Mouse (Mus musculus): ENCODE measurements around the gene Npb. TPM values are rescaled to one million over a fixed set of nuclear protein-coding genes. Genes with fewer than 3 reads are reported as not detected.

The Npb gene
- polyA plus RNA-seq, 1 experiment from 2014 or later = 14.9 TPM

GRCm38 (mm10) chr11:120572417-120572751 lies 35.9 kb upstream of the Npb start:
- Histone ChIP-seq H3K9ac (ENCODE audit: low read length) (peak overlapping the region; percentile 95), H3K27me3 (ENCODE audit: control insufficient read depth, insufficient read depth, low read length) (no peaks in the 10 kb centered on the region), H3K36me3 (ENCODE audit: control insufficient read depth, insufficient read depth, low read length) (peaks cover 18% of the 10 kb centered on the region), H3K4me1 (ENCODE audit: control insufficient read depth, insufficient read depth, low read length) (peaks cover 18% of the 10 kb centered on the region), H3K4me2 (ENCODE audit: low read depth, low read length) (peak overlapping the region; percentile 89), H3K9me3 (replicated peaks; ENCODE audit: control insufficient read depth, low read length) (no peaks in the 10 kb centered on the region), H3K27ac (ENCODE audit: low read length) (peak overlapping the region; percentile 90), H3K4me3 (replicated peaks; ENCODE audit: low read length) (peak overlapping the region; percentile 98)
- under 1% methylated on average over 22 of the region's 24 CpGs for WGBS
- ATAC-seq (ENCODE audit: insufficient read depth, low FRiP score) = peak; percentile 5

GRCm38 (mm10) chr11:120572752-120573584 lies 35.3 kb upstream of the Npb start, which contains the start of gene P4hb:
P4hb (minus strand) TSS chr11:120573253.
- peak within 1 kb of the TSS; percentile 90 for H3K27ac ChIP-seq (ENCODE audit: low read length)
- H3K4me3 ChIP-seq (replicated peaks; ENCODE audit: low read length) = peak within 1 kb of the TSS; percentile 98
- WGBS = under 1% methylated on average over 94 of the region's 94 CpGs
- H3K27me3 ChIP-seq (ENCODE audit: control insufficient read depth, insufficient read depth, low read length) = no peaks in the 10 kb centered on the region
- H3K9me3 ChIP-seq (replicated peaks; ENCODE audit: control insufficient read depth, low read length) = no peaks in the 10 kb centered on the region
- peaks cover 18% of the 10 kb centered on the region for H3K4me1 ChIP-seq (ENCODE audit: control insufficient read depth, insufficient read depth, low read length)
- peak within 1 kb of the TSS; percentile 89 for H3K4me2 ChIP-seq (ENCODE audit: low read depth, low read length)
- peak within 1 kb of the TSS; percentile 95 for H3K9ac ChIP-seq (ENCODE audit: low read length)
- peak; percentile 96 for ATAC-seq (ENCODE audit: insufficient read depth, low FRiP score)
- peaks cover 17% of the 10 kb centered on the region for H3K36me3 ChIP-seq (ENCODE audit: control insufficient read depth, insufficient read depth, low read length)

DNA sequence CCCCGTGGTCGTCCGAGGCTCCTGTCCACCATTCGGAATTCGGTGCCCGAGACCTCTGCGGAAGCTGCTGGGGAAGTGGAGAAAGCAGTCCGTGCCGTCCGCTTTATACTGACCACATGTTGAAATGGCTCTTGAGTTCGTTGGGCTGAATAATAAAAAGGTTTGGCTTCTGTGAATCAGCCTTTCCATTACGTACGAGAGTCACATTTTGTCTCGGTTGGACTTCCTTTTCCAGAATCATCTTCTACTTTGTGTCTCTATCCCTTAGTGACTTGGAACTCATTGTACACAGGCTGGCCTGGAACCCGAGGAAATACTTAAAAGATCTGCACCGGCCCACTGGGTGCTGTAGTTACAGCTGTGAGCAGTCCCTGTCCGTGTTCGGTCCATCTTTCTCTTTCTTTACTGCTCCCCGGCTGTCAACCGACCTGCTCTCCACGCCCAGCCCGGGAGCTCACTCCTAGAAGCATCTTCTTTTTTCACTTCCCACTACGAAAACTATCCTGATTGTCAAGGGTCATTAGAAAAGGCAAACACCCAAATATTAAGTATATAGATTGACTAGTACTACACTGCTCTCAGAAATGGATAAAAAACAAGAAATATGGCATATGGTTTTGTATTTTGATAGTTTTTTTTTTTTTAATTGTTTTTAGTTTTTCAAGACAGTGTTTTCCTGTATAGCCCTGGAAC lies 34.5 kb upstream of the Npb start:
- under 1% methylated on average over 23 of the region's 23 CpGs for WGBS
- peak overlapping the region; percentile 77 for H3K9ac ChIP-seq (ENCODE audit: low read length)
- H3K4me3 ChIP-seq (replicated peaks; ENCODE audit: low read length) = peak overlapping the region; percentile 98
- no peaks in the 10 kb centered on the region for H3K9me3 ChIP-seq (replicated peaks; ENCODE audit: control insufficient read depth, low read length)
- H3K27ac ChIP-seq (ENCODE audit: low read length) = peak overlapping the region; percentile 85
- no peaks in the 10 kb centered on the region for H3K27me3 ChIP-seq (ENCODE audit: control insufficient read depth, insufficient read depth, low read length)
- ATAC-seq (ENCODE audit: insufficient read depth, low FRiP score) = no peak
- peak overlapping the region; percentile 87 for H3K4me2 ChIP-seq (ENCODE audit: low read depth, low read length)
- H3K4me1 ChIP-seq (ENCODE audit: control insufficient read depth, insufficient read depth, low read length) = peaks cover 18% of the 10 kb centered on the region
- peaks cover 25% of the 10 kb centered on the region for H3K36me3 ChIP-seq (ENCODE audit: control insufficient read depth, insufficient read depth, low read length)

DNA sequence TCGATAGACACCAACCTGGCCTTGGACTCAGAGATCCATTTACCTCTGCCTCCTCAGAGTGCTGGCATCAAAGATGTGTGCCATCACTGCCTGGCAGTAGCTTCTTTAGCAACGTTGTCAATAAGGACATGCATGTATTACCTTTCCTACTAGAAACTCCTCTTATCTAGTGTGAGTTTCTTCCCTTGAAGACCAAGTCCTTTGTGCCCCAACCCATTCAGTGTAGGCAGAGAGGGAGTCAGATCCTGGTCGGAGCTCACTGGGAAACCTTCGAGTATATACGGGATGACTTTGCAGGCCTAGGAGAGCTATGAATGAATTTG lies 34.0 kb upstream of the Npb start:
- Histone ChIP-seq H3K4me1 (ENCODE audit: control insufficient read depth, insufficient read depth, low read length) (peaks cover 21% of the 10 kb centered on the region), H3K9me3 (replicated peaks; ENCODE audit: control insufficient read depth, low read length) (no peaks in the 10 kb centered on the region), H3K27me3 (ENCODE audit: control insufficient read depth, insufficient read depth, low read length) (no peaks in the 10 kb centered on the region), H3K36me3 (ENCODE audit: control insufficient read depth, insufficient read depth, low read length) (peaks cover 30% of the 10 kb centered on the region), H3K4me3 (replicated peaks; ENCODE audit: low read length) (peak overlapping the region; percentile 98), H3K27ac (ENCODE audit: low read length) (peak overlapping the region; percentile 34; the same call in 1 of the 2 replicates), H3K9ac (ENCODE audit: low read length) (peak overlapping the region; percentile 77), H3K4me2 (ENCODE audit: low read depth, low read length) (peak overlapping the region; percentile 87)
- ATAC-seq (ENCODE audit: insufficient read depth, low FRiP score) = no peak
- 29% methylated on average over 5 of the region's 5 CpGs for WGBS

GRCm38 (mm10) chr11:120575046-120575445 lies 33.2 kb upstream of the Npb start:
- Histone ChIP-seq H3K36me3 (ENCODE audit: control insufficient read depth, insufficient read depth, low read length) (peaks cover 31% of the 10 kb centered on the region), H3K9me3 (replicated peaks; ENCODE audit: control insufficient read depth, low read length) (no peaks in the 10 kb centered on the region), H3K27me3 (ENCODE audit: control insufficient read depth, insufficient read depth, low read length) (no peaks in the 10 kb centered on the region), H3K4me1 (ENCODE audit: control insufficient read depth, insufficient read depth, low read length) (peaks cover 29% of the 10 kb centered on the region), H3K4me2 (ENCODE audit: low read depth, low read length) (0 out of 2 replicates have a peak overlapping the region, but pooled peaks have one; percentile 87), H3K27ac (ENCODE audit: low read length) (no peak overlapping the region), H3K9ac (ENCODE audit: low read length) (no peak overlapping the region), H3K4me3 (replicated peaks; ENCODE audit: low read length) (no peak overlapping the region)
- ATAC-seq (ENCODE audit: insufficient read depth, low FRiP score) = no peak
- WGBS = 79% methylated on average over 2 of the region's 2 CpGs

DNA sequence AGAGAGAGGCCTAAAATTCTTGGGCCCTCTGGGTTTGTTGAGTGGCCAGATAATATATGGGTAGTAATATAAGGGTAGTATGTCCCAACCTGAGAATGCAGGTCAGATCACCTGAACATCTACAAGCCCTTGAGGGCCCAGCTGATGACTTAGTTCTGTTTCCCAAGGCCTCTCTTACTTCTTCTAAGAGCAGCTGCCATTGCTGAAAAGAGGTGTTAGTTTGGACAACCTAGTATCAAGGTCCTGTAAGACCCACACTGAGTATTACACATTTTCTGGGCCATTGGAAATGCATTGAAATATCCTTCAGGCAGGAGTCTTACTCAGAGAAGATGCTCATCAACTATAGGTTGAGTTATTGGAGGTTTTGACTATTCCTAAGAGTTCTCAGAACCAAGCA lies 32.3 kb upstream of the Npb start:
- H3K4me3 ChIP-seq (replicated peaks; ENCODE audit: low read length) = no peak overlapping the region
- no peaks in the 10 kb centered on the region for H3K9me3 ChIP-seq (replicated peaks; ENCODE audit: control insufficient read depth, low read length)
- H3K27ac ChIP-seq (ENCODE audit: low read length) = 0 out of 2 replicates have a peak overlapping the region, but pooled peaks have one; percentile 17
- H3K4me2 ChIP-seq (ENCODE audit: low read depth, low read length) = no peak overlapping the region
- H3K9ac ChIP-seq (ENCODE audit: low read length) = no peak overlapping the region
- no peaks in the 10 kb centered on the region for H3K27me3 ChIP-seq (ENCODE audit: control insufficient read depth, insufficient read depth, low read length)
- ATAC-seq (ENCODE audit: insufficient read depth, low FRiP score) = no peak
- peaks cover 22% of the 10 kb centered on the region for H3K36me3 ChIP-seq (ENCODE audit: control insufficient read depth, insufficient read depth, low read length)
- peaks cover 32% of the 10 kb centered on the region for H3K4me1 ChIP-seq (ENCODE audit: control insufficient read depth, insufficient read depth, low read length)

DNA sequence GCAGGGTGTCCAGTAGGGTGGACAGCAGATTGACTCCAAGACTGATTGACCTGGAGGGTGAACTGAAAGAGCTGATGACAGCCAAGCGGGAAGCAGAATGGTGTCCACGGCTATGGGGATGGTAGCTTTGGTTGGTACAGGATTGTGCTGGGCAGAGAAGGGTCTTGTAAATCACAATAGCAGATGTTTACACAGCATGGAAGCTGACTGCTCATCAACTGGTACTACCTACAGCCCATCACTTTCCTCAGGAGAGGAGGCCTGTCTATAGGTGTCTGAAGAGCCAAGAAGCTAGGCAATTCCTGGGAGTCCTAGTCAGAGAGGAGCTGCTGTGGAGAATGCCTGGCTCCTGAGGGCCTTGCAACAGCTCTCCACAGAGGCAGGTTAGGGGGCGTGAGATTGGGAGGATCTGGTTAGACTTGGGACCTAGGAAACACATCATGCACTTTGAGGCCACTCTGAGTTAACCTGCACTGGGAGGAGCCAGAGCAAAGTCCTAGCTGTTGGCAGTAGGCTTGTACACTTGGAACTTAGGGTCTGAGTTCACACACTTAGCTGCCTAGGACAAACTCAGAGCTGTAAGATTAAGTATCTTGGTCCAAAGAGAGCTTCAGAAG lies 31.8 kb upstream of the Npb start:
- WGBS = 76% methylated on average over 3 of the region's 3 CpGs
- Histone ChIP-seq H3K4me1 (ENCODE audit: control insufficient read depth, insufficient read depth, low read length) (peaks cover 26% of the 10 kb centered on the region), H3K9ac (ENCODE audit: low read length) (no peak overlapping the region; the same call in 1 of the 2 replicates), H3K9me3 (replicated peaks; ENCODE audit: control insufficient read depth, low read length) (no peaks in the 10 kb centered on the region), H3K4me3 (replicated peaks; ENCODE audit: low read length) (no peak overlapping the region), H3K4me2 (ENCODE audit: low read depth, low read length) (no peak overlapping the region), H3K36me3 (ENCODE audit: control insufficient read depth, insufficient read depth, low read length) (peaks cover 21% of the 10 kb centered on the region), H3K27me3 (ENCODE audit: control insufficient read depth, insufficient read depth, low read length) (no peaks in the 10 kb centered on the region), H3K27ac (ENCODE audit: low read length) (0 out of 2 replicates have a peak overlapping the region, but pooled peaks have one; percentile 17)
- ATAC-seq (ENCODE audit: insufficient read depth, low FRiP score) = no peak

DNA sequence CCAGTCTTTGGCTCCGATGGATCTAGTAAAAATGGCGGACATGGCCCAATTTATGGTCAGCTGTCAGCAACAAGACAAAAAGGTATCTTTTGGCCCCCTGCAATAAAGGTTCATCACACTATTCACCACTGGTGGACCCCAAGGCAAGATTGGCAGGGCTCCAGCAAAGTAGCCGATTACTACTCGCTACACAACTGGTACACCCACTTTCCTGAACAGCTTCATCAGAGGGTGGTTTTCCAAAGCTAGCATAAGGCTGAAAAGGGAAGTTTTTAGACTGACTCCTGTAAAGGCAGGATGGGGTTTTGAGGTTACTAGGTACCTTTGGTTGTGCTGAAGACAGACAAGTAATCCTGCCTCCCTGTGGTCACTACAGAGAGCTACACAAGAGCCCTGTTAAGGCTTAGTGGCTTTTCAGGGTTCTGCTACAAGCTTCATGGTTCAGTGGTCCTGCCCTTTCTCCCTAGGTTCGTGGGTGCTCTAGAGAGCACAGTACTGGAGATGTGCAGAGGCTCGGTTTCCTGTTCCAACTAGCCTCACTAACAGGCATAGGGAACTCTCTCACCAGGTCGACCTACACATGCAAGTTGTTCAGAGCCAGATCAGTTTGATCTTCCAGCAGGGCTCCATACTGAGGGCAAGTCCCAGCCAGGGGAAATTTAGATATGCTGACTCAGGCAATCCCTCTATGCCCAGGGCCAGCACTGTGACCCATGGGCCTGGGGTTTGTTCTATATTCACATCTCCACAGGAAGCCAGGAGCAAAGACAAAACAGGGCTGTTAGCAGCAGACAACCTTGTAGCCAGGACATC lies 30.9 kb upstream of the Npb start:
- Histone ChIP-seq H3K4me2 (ENCODE audit: low read depth, low read length) (no peak overlapping the region), H3K27ac (ENCODE audit: low read length) (no peak overlapping the region), H3K9me3 (replicated peaks; ENCODE audit: control insufficient read depth, low read length) (no peaks in the 10 kb centered on the region), H3K9ac (ENCODE audit: low read length) (no peak overlapping the region; the same call in 1 of the 2 replicates), H3K4me3 (replicated peaks; ENCODE audit: low read length) (no peak overlapping the region), H3K4me1 (ENCODE audit: control insufficient read depth, insufficient read depth, low read length) (peaks cover 28% of the 10 kb centered on the region), H3K27me3 (ENCODE audit: control insufficient read depth, insufficient read depth, low read length) (no peaks in the 10 kb centered on the region), H3K36me3 (ENCODE audit: control insufficient read depth, insufficient read depth, low read length) (peaks cover 21% of the 10 kb centered on the region)
- WGBS = 83% methylated on average over 7 of the region's 7 CpGs
- no peak for ATAC-seq (ENCODE audit: insufficient read depth, low FRiP score)

Data from stomach, embryonic 16.5 days (tissue).